Mouse (Mus musculus): ENCODE measurements at regions not wholly inside any gene's neighbourhood (a gene's known extent, or its start where the extent isn't known, plus 50 kb on each side); places are given as distances from the start of the nearest gene placed in this dataset.
"Not testable (repeated sequence)": the region's sequence is repeated elsewhere in the genome, so short reads cannot be mapped to it uniquely, and the experiment has no call there.

- intact Hi-C loops (cut with DNase I) = not testable (repeated sequence)
These were observed 65.4 kb upstream of the B3galnt2 start for GRCm38 (mm10) chr13:13888847-13889246.

GRCm38 (mm10) chr13:13889297-13890120 is 64.8 kb upstream of the B3galnt2 start:
- DNase-seq (ENCODE audit: extremely low spot score in 1 of 2, low spot score in 2 of 2) = peak; percentile 93 to 99
- intact Hi-C loops (cut with DNase I) = no loop called here

More at GRCm38 (mm10) chr13:13888847-13889246, 65.4 kb upstream of the B3galnt2 start:
- DNase-seq (ENCODE audit: extremely low spot score in 1 of 2, low spot score in 2 of 2) = not testable (repeated sequence)

DNA sequence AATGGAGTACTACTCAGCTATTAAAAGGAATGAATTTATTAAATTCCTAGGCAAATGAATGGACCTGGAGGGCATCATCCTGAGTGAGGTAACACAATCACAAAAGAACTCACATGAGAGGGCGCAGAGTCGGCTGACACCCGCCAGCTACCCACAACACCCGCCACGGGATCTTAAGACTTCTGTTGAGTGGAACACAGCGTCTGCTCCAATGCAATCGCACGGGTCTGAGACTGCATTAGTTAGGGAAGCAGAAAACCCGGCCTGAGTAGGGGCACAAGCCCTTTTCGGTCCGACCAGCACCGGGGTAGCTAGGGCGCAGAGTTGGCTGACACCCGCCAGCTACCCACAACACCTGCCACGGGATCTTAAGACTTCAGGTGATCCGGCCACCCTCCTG is 52.1 kb upstream of the B3galnt2 start:
- intact Hi-C loops (cut with DNase I); DNase-seq (ENCODE audit: extremely low spot score in 1 of 2, low spot score in 2 of 2): not testable (repeated sequence)

Data from left cerebral cortex, postnatal 10 days (tissue).